Mouse (Mus musculus) forebrain, embryonic 11.5 days (tissue): ENCODE results near the gene Ugt2b1. TPM values are rescaled to one million over a fixed set of nuclear protein-coding genes. Genes with fewer than 3 reads are reported as not detected.

ENCODE experiments used
- ATAC-seq: fragments of 200-750 bp; cut with Nextera tagmentation; replicated peaks from 2 replicates; pipeline ENCODE4 v1.8.0; 2017; ENCODE audit warnings: moderate TSS enrichment; ENCODE audit not compliant: low FRiP score
- DNase-seq: peaks from one replicate; pipeline ENCODE4 v3.0.0-alpha.2; 2017; ENCODE audit warnings: low spot score
- H3K27ac ChIP-seq: fragments of 300-500 bp; sonication (generic); 2 replicates; pipeline ENCODE4 v1.5.1; 2014; ENCODE audit warnings: low read depth, low read length
- H3K27me3 ChIP-seq: fragments of 300-500 bp; sonication (generic); 2 replicates; pipeline ENCODE4 v1.6.1; 2014; ENCODE audit warnings: mild to moderate bottlenecking, low read length, mixed read lengths; ENCODE audit not compliant: control insufficient read depth, insufficient read depth
- H3K36me3 ChIP-seq: fragments of 300-500 bp; sonication (generic); 2 replicates; pipeline ENCODE4 v1.6.1; 2014; ENCODE audit warnings: mild to moderate bottlenecking, low read length, moderate library complexity, mixed read lengths; ENCODE audit not compliant: control insufficient read depth, insufficient read depth
- H3K4me1 ChIP-seq: fragments of 300-500 bp; sonication (generic); replicated peaks from 2 replicates; pipeline ENCODE4 v1.6.1; 2014; ENCODE audit warnings: low read length, mixed read lengths; ENCODE audit not compliant: control insufficient read depth, insufficient read depth
- H3K4me2 ChIP-seq: fragments of 300-500 bp; sonication (generic); 2 replicates; pipeline ENCODE4 v1.6.1; 2014; ENCODE audit warnings: low read depth, mild to moderate bottlenecking, low read length, moderate library complexity, mixed read lengths; ENCODE audit not compliant: severe bottlenecking
- H3K4me3 ChIP-seq: fragments of 300-500 bp; sonication (generic); 2 replicates; pipeline ENCODE4 v1.5.1; 2014; ENCODE audit warnings: low read depth, low read length
- H3K9ac ChIP-seq: fragments of 300-500 bp; sonication (generic); 2 replicates; pipeline ENCODE4 v1.6.1; 2014; ENCODE audit warnings: low read length
- H3K9me3 ChIP-seq: fragments of 300-500 bp; sonication (generic); 2 replicates; pipeline ENCODE4 v1.6.1; 2016; ENCODE audit warnings: low read length, mixed read lengths; ENCODE audit not compliant: control insufficient read depth
- WGBS: fragments of 180-500 bp; shearing (Covaris S2); extraction: QIAGEN DNeasy Blood & Tissue Kit; methylation state at CpG from one replicate; pipeline ENCODE4 v1.1.7; 2014; 5-methylcytosine and 5-hydroxymethylcytosine counted together
- polyA plus RNA-seq: library from polyadenylated mRNA; unstranded; fragments of >200 nt; fragmentation: Nextera tagmentation; extraction: Ambion mirVana; gene quantifications from 2 replicates; pipeline ENCODE4 v1.2.1, GENCODE M21; 2014

Gene Ugt2b1
- polyA plus RNA-seq, 1 experiment from 2014 or later = not detected

DNA sequence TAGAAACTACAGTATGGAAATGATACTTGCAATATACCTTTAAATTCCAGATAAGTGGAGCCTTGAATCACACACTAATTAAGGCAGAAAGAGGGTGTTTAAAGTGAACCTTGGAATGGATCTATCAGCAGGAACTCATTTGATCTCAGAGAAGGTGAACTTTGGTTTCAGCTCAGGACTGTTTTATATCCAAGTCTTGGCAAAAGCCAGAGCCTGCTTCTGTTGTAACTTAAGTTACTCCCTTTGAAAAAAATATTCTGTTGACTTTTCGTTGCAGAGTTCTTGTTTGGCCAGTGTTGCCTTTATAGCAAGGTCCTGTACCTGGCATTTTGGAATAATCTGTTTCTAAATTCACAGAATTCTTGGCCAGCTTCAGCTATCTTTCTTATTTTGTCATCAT, 15.6 kb downstream of the Ugt2b1 start:
- Histone ChIP-seq H3K4me1 (no peaks in the 10 kb centered on the region), H3K27ac (no peak overlapping the region), H3K36me3 (no peaks in the 10 kb centered on the region), H3K9me3 (no peaks in the 10 kb centered on the region), H3K4me2 (no peak overlapping the region), H3K27me3 (no peaks in the 10 kb centered on the region), H3K9ac (no peak overlapping the region), H3K4me3 (no peak overlapping the region)
- ATAC-seq = no peak
- 76% methylated on average over 1 of the region's 1 CpGs for WGBS
- no peak for DNase-seq

DNA sequence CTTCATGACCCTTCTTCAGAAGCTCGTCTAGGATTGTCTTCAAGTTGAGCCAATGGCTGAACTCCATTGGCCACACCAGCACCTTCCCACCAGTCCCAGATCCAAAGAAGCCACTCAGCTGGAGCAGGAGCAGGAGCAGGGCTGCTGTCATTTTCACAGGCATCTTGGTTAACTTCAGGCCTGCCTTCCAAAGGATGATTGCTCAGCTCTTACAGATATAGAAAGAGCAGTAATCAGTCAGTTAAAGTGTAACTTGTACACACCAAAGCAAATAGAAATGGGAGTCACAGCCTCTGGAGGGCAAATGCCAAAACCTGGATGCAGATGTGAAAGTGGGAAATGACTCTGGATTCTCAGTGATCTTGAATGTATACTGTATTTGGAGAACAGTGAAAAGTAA, 19.6 kb downstream of the Ugt2b1 start, which contains the start of gene Ugt2b34:
Gene Ugt2b34, minus strand, starts transcription at position 180 of the 400 bp plus-strand sequence.
- Histone ChIP-seq H3K9ac (no peak within 1 kb of the TSS), H3K9me3 (no peaks in the 10 kb centered on the region), H3K27me3 (no peaks in the 10 kb centered on the region), H3K27ac (no peak within 1 kb of the TSS), H3K36me3 (no peaks in the 10 kb centered on the region), H3K4me1 (no peaks in the 10 kb centered on the region), H3K4me3 (no peak within 1 kb of the TSS), H3K4me2 (no peak within 1 kb of the TSS)
- WGBS = 75% methylated on average over 1 of the region's 1 CpGs
- ATAC-seq (no peak), DNase-seq (no peak)

DNA sequence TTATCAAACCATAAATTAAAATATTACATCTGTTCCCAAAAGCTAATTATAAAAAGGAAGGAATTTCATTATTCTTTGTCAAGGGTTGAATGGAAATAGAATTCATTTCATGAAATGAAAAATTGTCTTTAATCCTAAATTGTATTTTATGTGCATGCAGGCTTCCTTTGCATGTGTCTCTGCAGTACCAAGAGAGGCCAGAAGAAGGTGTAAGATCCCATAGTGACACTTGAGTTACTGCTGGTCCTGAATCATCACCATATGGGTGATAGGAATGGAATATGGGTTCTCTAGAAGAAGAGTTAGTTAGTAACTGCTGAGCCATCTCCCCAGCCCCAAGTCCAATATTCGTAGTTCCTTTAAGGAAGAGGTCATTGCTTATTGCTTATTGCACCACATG, 36.4 kb downstream of the Ugt2b1 start:
- DNase-seq (no peak), ATAC-seq (no peak)
- H3K36me3 ChIP-seq = no peaks in the 10 kb centered on the region
- no peak overlapping the region for H3K27ac ChIP-seq
- no peak overlapping the region for H3K4me3 ChIP-seq
- no peaks in the 10 kb centered on the region for H3K4me1 ChIP-seq
- no peaks in the 10 kb centered on the region for H3K27me3 ChIP-seq
- H3K9ac ChIP-seq = no peak overlapping the region
- no peak overlapping the region for H3K4me2 ChIP-seq
- H3K9me3 ChIP-seq = no peaks in the 10 kb centered on the region
- WGBS = 90% methylated on average over 1 of the region's 1 CpGs

DNA sequence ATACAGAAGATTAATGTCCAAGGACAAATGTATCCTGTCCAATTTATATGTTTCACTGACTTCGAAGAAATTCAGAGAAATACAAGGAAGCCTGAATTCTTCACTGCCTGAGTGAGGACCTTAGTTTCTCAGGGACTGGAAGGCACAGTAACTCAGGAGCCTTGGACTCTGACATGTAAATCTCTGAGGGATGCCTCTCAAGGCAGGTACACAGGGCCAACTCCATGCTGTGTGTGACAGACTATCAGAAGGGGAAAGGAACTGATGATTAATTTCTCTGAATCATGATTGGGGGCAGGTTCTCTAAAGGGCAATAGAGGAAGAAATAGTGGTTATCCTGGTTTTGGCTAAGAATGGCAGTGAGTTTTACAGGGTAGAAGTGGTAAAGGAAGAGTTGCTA, 37.9 kb downstream of the Ugt2b1 start:
- ATAC-seq (no peak), DNase-seq (no peak)
- H3K27ac ChIP-seq = no peak overlapping the region
- H3K4me3 ChIP-seq = no peak overlapping the region
- H3K4me2 ChIP-seq = no peak overlapping the region
- no peaks in the 10 kb centered on the region for H3K36me3 ChIP-seq
- H3K9me3 ChIP-seq = no peaks in the 10 kb centered on the region
- H3K27me3 ChIP-seq = no peaks in the 10 kb centered on the region
- 88% methylated on average over 1 of the region's 1 CpGs for WGBS
- no peak overlapping the region for H3K9ac ChIP-seq
- no peaks in the 10 kb centered on the region for H3K4me1 ChIP-seq

- H3K9ac ChIP-seq = no peak overlapping the region
- 88% methylated on average over 1 of the region's 1 CpGs for WGBS
These were observed 39.2 kb downstream of the Ugt2b1 start for GRCm38 (mm10) chr5:86887081-86887480.

DNA sequence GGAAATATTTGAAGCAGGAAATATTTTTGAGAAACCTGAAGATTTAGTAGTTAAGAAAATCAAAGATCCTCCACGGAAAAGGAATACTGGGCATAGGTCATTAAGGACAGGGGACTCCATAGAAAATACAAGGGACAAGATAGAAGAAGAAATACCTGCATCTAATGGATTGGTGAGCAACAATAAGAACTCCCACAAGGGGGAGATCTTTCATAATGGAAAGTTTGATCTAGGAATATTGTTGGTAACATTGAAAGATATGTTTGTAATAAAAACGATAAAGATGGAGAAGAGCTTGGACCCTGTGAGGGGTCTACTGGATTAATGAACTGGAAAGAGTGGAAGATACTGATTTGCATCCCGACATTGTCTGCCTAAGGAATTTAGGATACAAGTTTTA, 39.7 kb downstream of the Ugt2b1 start:
- no peaks in the 10 kb centered on the region for H3K36me3 ChIP-seq
- ATAC-seq (no peak), DNase-seq (no peak)
- H3K4me1 ChIP-seq = no peaks in the 10 kb centered on the region
- no peak overlapping the region for H3K4me2 ChIP-seq
- no peaks in the 10 kb centered on the region for H3K27me3 ChIP-seq
- 55% methylated on average over 3 of the region's 3 CpGs for WGBS
- no peak overlapping the region for H3K4me3 ChIP-seq
- H3K9ac ChIP-seq = no peak overlapping the region
- no peak overlapping the region for H3K27ac ChIP-seq
- H3K9me3 ChIP-seq = no peaks in the 10 kb centered on the region

More at GRCm38 (mm10) chr5:86887081-86887480, 39.2 kb downstream of the Ugt2b1 start:
- no peaks in the 10 kb centered on the region for H3K4me1 ChIP-seq
- no peaks in the 10 kb centered on the region for H3K27me3 ChIP-seq
- ATAC-seq (no peak), DNase-seq (no peak)
- H3K9me3 ChIP-seq = no peaks in the 10 kb centered on the region
- H3K4me2 ChIP-seq = no peak overlapping the region
- no peaks in the 10 kb centered on the region for H3K36me3 ChIP-seq
- H3K4me3 ChIP-seq = no peak overlapping the region
- H3K27ac ChIP-seq = no peak overlapping the region

- Histone ChIP-seq H3K27ac (no peak overlapping the region), H3K9ac (no peak overlapping the region), H3K4me2 (no peak overlapping the region), H3K27me3 (no peaks in the 10 kb centered on the region), H3K4me3 (no peak overlapping the region), H3K9me3 (no peaks in the 10 kb centered on the region), H3K4me1 (no peaks in the 10 kb centered on the region), H3K36me3 (no peaks in the 10 kb centered on the region)
- ATAC-seq (no peak), DNase-seq (no peak)
- WGBS = 83% methylated on average over 1 of the region's 1 CpGs
These were observed 54.5 kb downstream of the Ugt2b1 start for GRCm38 (mm10) chr5:86871877-86872276.

Other genes with a start within 250 kb of the Ugt2b1 start
- gene Tmprss11e, start 180.7 kb downstream of the Ugt2b1 start, polyA plus RNA-seq = not detected in 2 replicates
- 51.2 and 57.9 TPM in 2 replicates for gene Ythdc1, start 122.3 kb downstream of the Ugt2b1 start, polyA plus RNA-seq
- gene Ugt2b34, start 19.6 kb downstream of the Ugt2b1 start, polyA plus RNA-seq = not detected in 2 replicates
- not detected in 2 replicates for gene Ugt2b35, start 74.3 kb upstream of the Ugt2b1 start, polyA plus RNA-seq
- not detected in 2 replicates for gene Ugt2b36, start 166.0 kb upstream of the Ugt2b1 start, polyA plus RNA-seq
- gene Ugt2b5, start 213.8 kb upstream of the Ugt2b1 start, polyA plus RNA-seq = not detected in 2 replicates